Mouse (Mus musculus): ENCODE results near the gene Fgfr2. TPM values are rescaled to one million over a fixed set of nuclear protein-coding genes. Genes with fewer than 3 reads are reported as not detected.

Gene Fgfr2
- total RNA-seq, 1 experiment = 37.5 TPM

DNA sequence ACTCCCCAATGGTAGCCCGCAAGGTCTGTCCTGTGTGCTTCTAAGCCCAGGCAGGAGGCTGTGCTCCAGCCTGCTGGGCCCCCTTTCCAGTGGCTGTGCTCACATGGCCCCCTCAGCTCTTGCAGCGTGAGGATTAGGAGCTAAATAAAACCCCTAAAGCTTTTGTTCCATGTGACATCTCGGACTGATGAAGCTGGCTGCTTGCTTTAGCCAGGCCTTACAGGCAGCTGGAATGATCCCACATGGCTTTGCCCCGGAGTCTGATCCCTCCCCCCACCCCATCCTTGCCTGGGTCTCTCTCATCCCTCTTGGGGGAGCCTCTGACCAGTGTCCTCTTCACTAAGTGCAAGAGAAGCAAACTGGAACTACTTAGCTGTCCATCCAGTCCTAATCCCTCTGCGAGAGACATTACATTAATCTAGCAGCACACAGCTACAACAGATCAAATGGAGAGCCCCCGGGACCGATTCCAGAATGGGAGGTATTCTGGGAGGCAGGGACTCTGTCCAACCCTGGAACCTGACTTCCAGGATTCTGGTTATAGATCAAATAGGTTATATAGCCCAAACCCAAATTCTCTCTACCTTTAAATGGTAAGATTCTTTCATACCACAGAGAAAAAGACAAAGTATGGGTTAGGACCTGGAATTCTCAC lies 107.6 kb downstream of the Fgfr2 start:
- H3K4me1 ChIP-seq (ENCODE audit: control insufficient read depth in 2 of 2, insufficient read depth in 2 of 2, low read length in 2 of 2, poor library complexity in 1 of 2) = peaks cover 6 to 43% of the 10 kb centered on the region in 2 experiments; a peak in 3 of 4 replicates
- in situ Hi-C loops (cut with MboI; ENCODE audit: low sequenced_read_pairs in 2 of 2, unreplicated experiment in 2 of 2) = no loop called here
- H3K36me3 ChIP-seq (ENCODE audit: control insufficient read depth, insufficient read depth, low read length, poor library complexity, severe bottlenecking) = peaks cover 59% of the 10 kb centered on the region
- TF ChIP-seq CHD2 (IDR thresholded peaks at IDR 0.05; ENCODE audit: low read depth, low read length) = no peak
- TF ChIP-seq ZNF384 (IDR thresholded peaks at IDR 0.05; ENCODE audit: low read depth, low read length) = no peak
- TF ChIP-seq MAFK (IDR thresholded peaks at IDR 0.05; ENCODE audit: insufficient read depth, low read depth, low read length) = no peak
- TF ChIP-seq ZC3H11A (IDR thresholded peaks at IDR 0.05; ENCODE audit: borderline replicate concordance, low read depth, low read length) = no peak
- no peak for TF ChIP-seq HCFC1 (IDR thresholded peaks at IDR 0.05; ENCODE audit: borderline replicate concordance, insufficient read depth, low read length)
- DNase-seq (ENCODE audit: low read depth, low spot score) = no peak
- no peak overlapping the region for H3K27ac ChIP-seq (ENCODE audit: insufficient read depth, low read depth, low read length, poor library complexity, severe bottlenecking)
- no peak overlapping the region for H3K4me3 ChIP-seq (ENCODE audit: insufficient read depth in 1 of 2, low read depth in 1 of 2, low read length in 2 of 2, poor library complexity in 1 of 2, severe bottlenecking in 1 of 2)
- no peaks in the 10 kb centered on the region for H3K9me3 ChIP-seq (ENCODE audit: control insufficient read depth, insufficient read depth, low read depth, low read length)
- no peak overlapping the region for H3K9ac ChIP-seq (ENCODE audit: insufficient read depth, low read depth, low read length, poor library complexity, severe bottlenecking)

DNA sequence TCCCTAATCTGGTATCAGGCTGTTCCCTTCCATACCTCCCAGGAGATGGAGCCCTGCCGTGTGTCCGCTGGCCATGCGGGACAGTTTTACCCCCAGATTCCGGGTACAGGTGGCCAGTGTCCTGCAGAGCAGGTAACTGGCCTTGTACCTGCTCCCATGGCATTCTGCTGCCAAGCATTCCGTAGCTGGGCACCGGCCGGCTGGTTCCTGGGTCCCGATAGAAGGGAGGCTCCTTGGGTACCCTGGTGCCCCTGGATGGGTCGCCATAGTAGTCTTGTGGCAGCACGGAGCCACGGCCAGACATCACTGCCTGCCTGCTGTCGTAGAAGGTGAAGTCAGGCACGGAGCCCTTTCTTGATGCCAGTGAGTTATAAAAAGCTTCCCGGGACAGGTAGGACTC lies 108.5 kb downstream of the Fgfr2 start:
- in situ Hi-C loops (cut with MboI; ENCODE audit: low sequenced_read_pairs in 2 of 2, unreplicated experiment in 2 of 2) = no loop called here
- no peak overlapping the region for H3K4me3 ChIP-seq (ENCODE audit: insufficient read depth in 1 of 2, low read depth in 1 of 2, low read length in 2 of 2, poor library complexity in 1 of 2, severe bottlenecking in 1 of 2)
- H3K4me1 ChIP-seq (ENCODE audit: control insufficient read depth in 2 of 2, insufficient read depth in 2 of 2, low read length in 2 of 2, poor library complexity in 1 of 2) = peaks cover 3 to 41% of the 10 kb centered on the region in 2 experiments; a peak in 3 of 4 replicates
- peaks cover 59% of the 10 kb centered on the region for H3K36me3 ChIP-seq (ENCODE audit: control insufficient read depth, insufficient read depth, low read length, poor library complexity, severe bottlenecking)
- DNase-seq (ENCODE audit: low read depth, low spot score) = no peak
- TF ChIP-seq CHD2 (IDR thresholded peaks at IDR 0.05; ENCODE audit: low read depth, low read length) (no peak), HCFC1 (IDR thresholded peaks at IDR 0.05; ENCODE audit: borderline replicate concordance, insufficient read depth, low read length) (no peak), ZNF384 (IDR thresholded peaks at IDR 0.05; ENCODE audit: low read depth, low read length) (no peak), ZC3H11A (IDR thresholded peaks at IDR 0.05; ENCODE audit: borderline replicate concordance, low read depth, low read length) (no peak), MAFK (IDR thresholded peaks at IDR 0.05; ENCODE audit: insufficient read depth, low read depth, low read length) (no peak)
- no peak overlapping the region; the same call in 1 of the 2 replicates for H3K27ac ChIP-seq (ENCODE audit: insufficient read depth, low read depth, low read length, poor library complexity, severe bottlenecking)
- no peaks in the 10 kb centered on the region for H3K9me3 ChIP-seq (ENCODE audit: control insufficient read depth, insufficient read depth, low read depth, low read length)
- H3K9ac ChIP-seq (ENCODE audit: insufficient read depth, low read depth, low read length, poor library complexity, severe bottlenecking) = no peak overlapping the region

GRCm38 (mm10) chr7:133013923-133014322 lies 109.2 kb downstream of the Fgfr2 start:
- Histone ChIP-seq H3K4me1 (ENCODE audit: control insufficient read depth in 2 of 2, insufficient read depth in 2 of 2, low read length in 2 of 2, poor library complexity in 1 of 2) (peaks cover 2 to 39% of the 10 kb centered on the region in 2 experiments; a peak in 3 of 4 replicates), H3K27ac (ENCODE audit: insufficient read depth, low read depth, low read length, poor library complexity, severe bottlenecking) (no peak overlapping the region), H3K36me3 (ENCODE audit: control insufficient read depth, insufficient read depth, low read length, poor library complexity, severe bottlenecking) (peaks cover 62% of the 10 kb centered on the region), H3K4me3 (ENCODE audit: insufficient read depth in 1 of 2, low read depth in 1 of 2, low read length in 2 of 2, poor library complexity in 1 of 2, severe bottlenecking in 1 of 2) (no peak overlapping the region), H3K9ac (ENCODE audit: insufficient read depth, low read depth, low read length, poor library complexity, severe bottlenecking) (no peak overlapping the region), H3K9me3 (ENCODE audit: control insufficient read depth, insufficient read depth, low read depth, low read length) (no peaks in the 10 kb centered on the region)
- in situ Hi-C loops (cut with MboI; ENCODE audit: low sequenced_read_pairs in 2 of 2, unreplicated experiment in 2 of 2) = no loop called here
- no peak for TF ChIP-seq CHD2 (IDR thresholded peaks at IDR 0.05; ENCODE audit: low read depth, low read length)
- no peak for DNase-seq (ENCODE audit: low read depth, low spot score)

GRCm38 (mm10) chr7:133012637-133013366 lies 110.3 kb downstream of the Fgfr2 start:
- in situ Hi-C loops (cut with MboI; ENCODE audit: low sequenced_read_pairs in 2 of 2, unreplicated experiment in 2 of 2) = no loop called here
- Histone ChIP-seq H3K4me1 (ENCODE audit: control insufficient read depth in 2 of 2, insufficient read depth in 2 of 2, low read length in 2 of 2, poor library complexity in 1 of 2) (peaks cover 2 to 40% of the 10 kb centered on the region in 2 experiments), H3K27ac (ENCODE audit: insufficient read depth, low read depth, low read length, poor library complexity, severe bottlenecking) (no peak overlapping the region)

More at GRCm38 (mm10) chr7:133012637-133013366, 110.3 kb downstream of the Fgfr2 start:
- DNase-seq (ENCODE audit: low read depth, low spot score) = no peak
- Histone ChIP-seq H3K9me3 (ENCODE audit: control insufficient read depth, insufficient read depth, low read depth, low read length) (no peaks in the 10 kb centered on the region), H3K9ac (ENCODE audit: insufficient read depth, low read depth, low read length, poor library complexity, severe bottlenecking) (no peak overlapping the region), H3K4me3 (ENCODE audit: insufficient read depth in 1 of 2, low read depth in 1 of 2, low read length in 2 of 2, poor library complexity in 1 of 2, severe bottlenecking in 1 of 2) (no peak overlapping the region), H3K36me3 (ENCODE audit: control insufficient read depth, insufficient read depth, low read length, poor library complexity, severe bottlenecking) (peaks cover 64% of the 10 kb centered on the region)
- TF ChIP-seq HCFC1 (IDR thresholded peaks at IDR 0.05; ENCODE audit: borderline replicate concordance, insufficient read depth, low read length) (no peak), CHD2 (IDR thresholded peaks at IDR 0.05; ENCODE audit: low read depth, low read length) (no peak), MAFK (IDR thresholded peaks at IDR 0.05; ENCODE audit: insufficient read depth, low read depth, low read length) (no peak), ZC3H11A (IDR thresholded peaks at IDR 0.05; ENCODE audit: borderline replicate concordance, low read depth, low read length) (no peak), ZNF384 (IDR thresholded peaks at IDR 0.05; ENCODE audit: low read depth, low read length) (no peak)
